Comparison of ENCODE assay signal across 22 mouse cellular contexts in genomic region chrX:166762098-166762497, GRCm38 (mm10).
"Had no signal": no experiment of that assay in that cellular context is flagged by ENCODE, and none has a peak within 500 bp of the region (broad histone marks: within the 10 kb centered on the region; RNA-seq: fewer than 3 reads in every experiment).

No protein-coding gene starts in this region.

- H3K36me3 ChIP-seq: limb, embryonic 10.5 days; limb, embryonic 13.5 days; midbrain, embryonic 12.5 days had no signal

- ATAC-seq: inflammation-experienced regulatory T-cells, adult 6 months; intestine, embryonic 16.5 days; lung, postnatal 0 days; midbrain, embryonic 16.5 days had no signal

- H3K9ac ChIP-seq: limb, embryonic 13.5 days; lung, embryonic 14.5 days; midbrain, embryonic 12.5 days had no signal

- H3K27ac ChIP-seq: layer of hippocampus, adult 2 months; limb, embryonic 10.5 days; limb, embryonic 13.5 days; macrophage; midbrain, embryonic 12.5 days; stomach, postnatal 0 days had no signal

- H3K27me3 ChIP-seq: megakaryocyte, embryonic 14.5 days had no signal

- H3K4me2 ChIP-seq: limb, embryonic 13.5 days; lung, embryonic 14.5 days; midbrain, embryonic 12.5 days had no signal

- DNase-seq: kidney, adult 18-20 months; kidney, adult 9 months; kidney, postnatal 14 days; layer of hippocampus, adult 9-11 months; lung, embryonic 14.5 days; retina, postnatal 1 day; right cerebral cortex, postnatal 4 days; thymus, adult 2 months; thymus, postnatal 14 days; thymus, postnatal 4 days had no signal

- H3K4me1 ChIP-seq: limb, embryonic 10.5 days; limb, embryonic 13.5 days; midbrain, embryonic 12.5 days had no signal

- H3K9me3 ChIP-seq: limb, embryonic 10.5 days; limb, embryonic 13.5 days; megakaryocyte, embryonic 14.5 days; midbrain, embryonic 12.5 days had no signal

- H3K4me3 ChIP-seq: layer of hippocampus, adult 2 months; limb, embryonic 10.5 days; limb, embryonic 13.5 days; megakaryocyte, embryonic 14.5 days; midbrain, embryonic 12.5 days; myocyte had no signal
